Mouse (Mus musculus) lung, embryonic 14.5 days (tissue): ENCODE data around the gene Txnip. TPM values are rescaled to one million over a fixed set of nuclear protein-coding genes. Genes with fewer than 3 reads are reported as not detected.

Experiments
- ATAC-seq: fragments of 200-750 bp; cut with Nextera tagmentation; 2 replicates; pipeline ENCODE4 v1.8.0; 2017; ENCODE audit warnings: mild to moderate bottlenecking, moderate TSS enrichment, moderate library complexity; ENCODE audit not compliant: insufficient read depth
- DNase-seq: peaks from one replicate; pipeline ENCODE4 v3.0.0-alpha.2; 2015
- H3K27ac ChIP-seq: fragments of 300-500 bp; sonication (generic); 2 replicates; pipeline ENCODE4 v1.5.1; 2014; ENCODE audit warnings: low read depth, mild to moderate bottlenecking, moderate library complexity
- H3K27me3 ChIP-seq: fragments of 300-500 bp; sonication (generic); 2 replicates; pipeline ENCODE4 v1.6.1; 2014; ENCODE audit warnings: low read length, control low read depth; ENCODE audit not compliant: insufficient read depth
- H3K36me3 ChIP-seq: fragments of 300-500 bp; sonication (generic); 2 replicates; pipeline ENCODE4 v1.6.1; 2014; ENCODE audit warnings: control low read depth; ENCODE audit not compliant: insufficient read depth
- H3K4me1 ChIP-seq: fragments of 300-500 bp; sonication (generic); 2 replicates; pipeline ENCODE4 v1.6.1; 2014; ENCODE audit warnings: antibody characterized with exemption, control low read depth; ENCODE audit not compliant: insufficient read depth
- H3K4me2 ChIP-seq: fragments of 300-500 bp; sonication (generic); 2 replicates; pipeline ENCODE4 v1.6.1; 2014; ENCODE audit warnings: mild to moderate bottlenecking
- H3K4me3 ChIP-seq: fragments of 300-500 bp; sonication (generic); 2 replicates; pipeline ENCODE4 v1.5.1; 2014; ENCODE audit warnings: low read depth, low read length
- H3K9ac ChIP-seq: fragments of 300-500 bp; sonication (generic); 2 replicates; pipeline ENCODE4 v1.6.1; 2014
- H3K9me3 ChIP-seq: fragments of 300-500 bp; sonication (generic); 2 replicates; pipeline ENCODE4 v1.6.1; 2016; ENCODE audit warnings: low read depth, low read length, control low read depth
- CTCF ChIP-seq: IDR thresholded peaks from 2 replicates; pipeline ENCODE4 v1.5.1; 2016; ENCODE audit warnings: antibody characterized with exemption, low read depth
- WGBS: fragments of 180-500 bp; shearing (Covaris S2); extraction: QIAGEN DNeasy Blood & Tissue Kit; methylation state at CpG from one replicate; pipeline ENCODE4 v1.1.7; 2014; 5-methylcytosine and 5-hydroxymethylcytosine counted together
- polyA plus RNA-seq: library from polyadenylated mRNA; unstranded; fragments of >200 nt; fragmentation: Nextera tagmentation; extraction: Ambion mirVana; gene quantifications from 2 replicates; pipeline ENCODE4 v1.2.1, GENCODE M21; 2014

Txnip gene
- polyA plus RNA-seq, 1 experiment from 2014 or later = 77.2 TPM

GRCm38 (mm10) chr3:96526864-96527542 is 30.8 kb upstream of the Txnip start:
- Histone ChIP-seq H3K9ac (0 out of 2 replicates have a peak overlapping the region, but pooled peaks have one; percentile 21), H3K27me3 (peaks cover 33% of the 10 kb centered on the region), H3K36me3 (no peaks in the 10 kb centered on the region), H3K9me3 (no peaks in the 10 kb centered on the region), H3K4me3 (peak overlapping the region; percentile 33), H3K4me1 (no peaks in the 10 kb centered on the region), H3K4me2 (peak overlapping the region; percentile 65), H3K27ac (no peak overlapping the region)
- WGBS = 3% methylated on average over 44 of the region's 44 CpGs
- TF ChIP-seq CTCF = no peak
- ATAC-seq (peak; percentile 60; the same call in 1 of the 2 replicates), DNase-seq (peak; percentile 12)

- Histone ChIP-seq H3K4me2 (no peak overlapping the region), H3K27me3 (peaks cover 33% of the 10 kb centered on the region), H3K9ac (no peak overlapping the region), H3K36me3 (no peaks in the 10 kb centered on the region), H3K27ac (no peak overlapping the region), H3K4me1 (no peaks in the 10 kb centered on the region), H3K4me3 (no peak overlapping the region), H3K9me3 (no peaks in the 10 kb centered on the region)
- ATAC-seq (no peak), DNase-seq (no peak)
- no peak for TF ChIP-seq CTCF
- WGBS = 51% methylated on average over 9 of the region's 9 CpGs
Observed at GRCm38 (mm10) chr3:96528506-96528905, 29.3 kb upstream of the Txnip start.

DNA sequence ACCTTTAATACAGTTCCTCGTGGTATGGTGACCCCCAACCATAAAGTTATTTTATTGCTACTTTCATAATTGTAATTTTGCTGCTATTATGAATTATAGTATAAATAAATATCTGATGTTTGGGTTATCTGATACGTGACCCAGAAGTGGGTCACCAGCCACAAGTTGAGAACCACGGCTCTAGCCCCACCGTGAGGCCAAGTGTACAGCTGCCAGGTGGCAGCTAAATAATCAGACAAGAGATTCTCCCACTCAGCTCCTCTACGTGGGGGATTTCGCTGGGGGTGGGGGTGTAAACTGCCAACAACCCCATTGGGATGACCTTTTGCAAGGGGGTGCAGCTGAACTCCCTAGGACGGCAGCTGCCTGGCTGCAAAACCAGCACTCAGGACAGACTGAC is 25.7 kb upstream of the Txnip start:
- no peak for TF ChIP-seq CTCF
- no peak overlapping the region for H3K4me2 ChIP-seq
- H3K4me3 ChIP-seq = no peak overlapping the region
- ATAC-seq = no peak
- 29% methylated on average over 7 of the region's 7 CpGs for WGBS
- no peaks in the 10 kb centered on the region for H3K4me1 ChIP-seq
- H3K9ac ChIP-seq = no peak overlapping the region
- H3K27ac ChIP-seq = no peak overlapping the region
- H3K9me3 ChIP-seq = no peaks in the 10 kb centered on the region
- no peaks in the 10 kb centered on the region for H3K36me3 ChIP-seq
- DNase-seq = no peak
- H3K27me3 ChIP-seq = peaks cover 18% of the 10 kb centered on the region

GRCm38 (mm10) chr3:96534300-96534699 is 23.5 kb upstream of the Txnip start:
- ATAC-seq (no peak), DNase-seq (no peak)
- Histone ChIP-seq H3K9me3 (no peaks in the 10 kb centered on the region), H3K4me3 (no peak overlapping the region), H3K36me3 (no peaks in the 10 kb centered on the region), H3K9ac (no peak overlapping the region), H3K27ac (no peak overlapping the region), H3K27me3 (no peaks in the 10 kb centered on the region), H3K4me2 (no peak overlapping the region), H3K4me1 (no peaks in the 10 kb centered on the region)
- TF ChIP-seq CTCF = no peak
- WGBS = 38% methylated on average over 2 of the region's 2 CpGs

GRCm38 (mm10) chr3:96539316-96539715 is 18.4 kb upstream of the Txnip start:
- 62% methylated on average over 2 of the region's 2 CpGs for WGBS
- H3K9me3 ChIP-seq = no peaks in the 10 kb centered on the region
- H3K4me3 ChIP-seq = no peak overlapping the region
- ATAC-seq (no peak), DNase-seq (no peak)
- H3K36me3 ChIP-seq = no peaks in the 10 kb centered on the region
- no peak for TF ChIP-seq CTCF
- H3K27me3 ChIP-seq = no peaks in the 10 kb centered on the region
- no peak overlapping the region for H3K9ac ChIP-seq
- no peak overlapping the region for H3K4me2 ChIP-seq
- no peaks in the 10 kb centered on the region for H3K4me1 ChIP-seq
- no peak overlapping the region for H3K27ac ChIP-seq

DNA sequence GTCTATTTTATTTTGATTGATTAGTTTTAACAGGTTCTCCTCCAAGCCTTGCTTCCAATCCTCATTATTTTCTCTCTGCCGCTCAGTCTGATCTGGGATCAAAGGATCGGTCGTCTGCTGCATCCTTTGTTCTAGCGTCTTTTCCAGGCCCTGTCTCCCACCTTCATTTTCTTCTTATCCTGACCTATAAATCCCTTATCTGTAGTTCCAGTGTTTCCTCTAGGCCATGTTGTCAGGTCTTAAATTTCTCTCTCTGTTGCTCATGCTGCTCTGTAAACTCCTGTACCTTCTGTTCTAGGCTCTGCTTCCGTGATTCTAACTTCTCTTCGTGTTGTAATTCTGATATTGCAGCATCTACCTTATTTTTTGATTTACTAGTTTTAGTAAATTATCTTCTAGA is 17.0 kb upstream of the Txnip start:
- no peak overlapping the region for H3K4me2 ChIP-seq
- no peak for ATAC-seq

GRCm38 (mm10) chr3:96541328-96542078 is 16.3 kb upstream of the Txnip start:
- no peaks in the 10 kb centered on the region for H3K36me3 ChIP-seq
- TF ChIP-seq CTCF = peak; percentile 46
- no peak overlapping the region for H3K27ac ChIP-seq
- no peaks in the 10 kb centered on the region for H3K27me3 ChIP-seq
- no peaks in the 10 kb centered on the region for H3K9me3 ChIP-seq
- H3K4me1 ChIP-seq = no peaks in the 10 kb centered on the region
- no peak overlapping the region for H3K4me3 ChIP-seq
- DNase-seq (peak; percentile 37), ATAC-seq (no peak)
- no peak overlapping the region for H3K9ac ChIP-seq
- WGBS = 15% methylated on average over 14 of the region's 14 CpGs
- H3K4me2 ChIP-seq = no peak overlapping the region

More for the DNA sequence above, 17.0 kb upstream of the Txnip start:
- H3K4me1 ChIP-seq = no peaks in the 10 kb centered on the region
- no peak for TF ChIP-seq CTCF
- H3K27ac ChIP-seq = no peak overlapping the region
- H3K27me3 ChIP-seq = no peaks in the 10 kb centered on the region
- no peak overlapping the region for H3K9ac ChIP-seq
- DNase-seq = no peak
- H3K9me3 ChIP-seq = no peaks in the 10 kb centered on the region
- no peak overlapping the region for H3K4me3 ChIP-seq
- H3K36me3 ChIP-seq = no peaks in the 10 kb centered on the region
- 46% methylated on average over 6 of the region's 6 CpGs for WGBS
